Mouse (Mus musculus): ENCODE measurements around the gene 3830403N18Rik.
"Not testable (repeated sequence)": the region's sequence is repeated elsewhere in the genome, so short reads cannot be mapped to it uniquely, and the experiment has no call there.

The 3830403N18Rik gene

GRCm38 (mm10) chrX:56136336-56136909 lies at the start of gene 3830403N18Rik:
3830403N18Rik (plus strand) TSS chrX:56136572.
- not testable (repeated sequence) for DNase-seq (ENCODE audit: low spot score)

DNA sequence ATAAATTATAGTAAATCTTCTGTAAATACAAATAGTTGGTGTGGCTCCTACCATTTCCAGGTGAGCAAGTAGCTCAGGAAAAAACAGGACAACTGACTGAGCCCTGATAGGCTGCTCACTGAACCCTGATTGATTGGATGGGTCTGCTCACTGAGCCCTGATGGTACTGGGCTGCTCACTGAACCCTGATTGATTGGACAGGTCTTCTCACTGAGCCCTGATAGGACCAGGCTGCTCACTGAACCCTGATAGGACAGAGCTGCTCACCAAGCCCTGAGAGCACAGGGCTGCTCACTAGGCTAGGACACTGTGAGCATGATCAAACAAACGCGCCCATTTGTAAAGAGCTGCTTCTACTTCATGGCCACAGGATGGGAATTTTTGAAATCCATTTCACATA lies 15.0 kb downstream of the 3830403N18Rik start:
- DNase-seq (ENCODE audit: low spot score), result no peak

GRCm38 (mm10) chrX:56186449-56186848 lies 50.1 kb downstream of the 3830403N18Rik start:
- not testable (repeated sequence) for DNase-seq (ENCODE audit: low spot score)

Measured in yolk sac, embryonic 10.5 days (tissue).